Comparison of ENCODE assay signal across 29 mouse cellular contexts in genomic region chr14:20262346-20262745, GRCm38 (mm10). TPM values are rescaled to one million over a fixed set of nuclear protein-coding genes. Genes with fewer than 3 reads are reported as not detected.
"Had no signal": no experiment of that assay in that cellular context is flagged by ENCODE, and none has a peak within 500 bp of the region (broad histone marks: within the 10 kb centered on the region; RNA-seq: fewer than 3 reads in every experiment).

No protein-coding gene starts in this region.

- H3K27ac ChIP-seq: gastrocnemius, adult 2 months; heart, embryonic 10.5 days; hindbrain, embryonic 10.5 days; hindbrain, embryonic 12.5 days; hindbrain, embryonic 14.5 days; intestine, embryonic 15.5 days; kidney, postnatal 0 days; layer of hippocampus, adult 2 months; left cerebral cortex, adult 2 months; limb, embryonic 10.5 days; limb, embryonic 12.5 days; liver, embryonic 13.5 days; liver, embryonic 15.5 days had no signal

- H3K27me3 ChIP-seq: hindbrain, embryonic 12.5 days; intestine, embryonic 15.5 days; liver, embryonic 13.5 days; liver, embryonic 15.5 days had no signal

- H3K4me3 ChIP-seq: gastrocnemius, adult 2 months; heart, embryonic 10.5 days; heart, embryonic 12.5 days; hindbrain, embryonic 10.5 days; hindbrain, embryonic 12.5 days; intestine, embryonic 15.5 days; layer of hippocampus, adult 2 months; left cerebral cortex, adult 2 months; limb, embryonic 10.5 days; limb, embryonic 12.5 days; liver, embryonic 13.5 days; liver, embryonic 15.5 days had no signal

- H3K36me3 ChIP-seq: heart, embryonic 10.5 days; heart, embryonic 12.5 days; hindbrain, embryonic 10.5 days; hindbrain, embryonic 12.5 days; intestine, embryonic 15.5 days; limb, embryonic 10.5 days; limb, embryonic 12.5 days; liver, embryonic 13.5 days; liver, embryonic 15.5 days had no signal

- H3K4me2 ChIP-seq: heart, embryonic 12.5 days; hindbrain, embryonic 12.5 days; hindbrain, embryonic 14.5 days; intestine, embryonic 15.5 days; limb, embryonic 12.5 days; liver, embryonic 13.5 days; liver, embryonic 15.5 days had no signal

- ATAC-seq: forebrain, embryonic 16.5 days; hindbrain, embryonic 16.5 days; inflammation-experienced regulatory T-cells, adult 6 months; intestine, embryonic 15.5 days; intestine, postnatal 0 days; liver, postnatal 0 days had no signal

- H3K9me3 ChIP-seq: heart, embryonic 10.5 days; heart, embryonic 12.5 days; hindbrain, embryonic 10.5 days; hindbrain, embryonic 12.5 days; intestine, embryonic 15.5 days; limb, embryonic 10.5 days; limb, embryonic 12.5 days; liver, embryonic 13.5 days; liver, embryonic 15.5 days had no signal

- H3K4me1 ChIP-seq: heart, embryonic 10.5 days; heart, embryonic 12.5 days; hindbrain, embryonic 12.5 days; intestine, embryonic 15.5 days; limb, embryonic 10.5 days; limb, embryonic 12.5 days; liver, embryonic 13.5 days; liver, embryonic 15.5 days had no signal

- H3K9ac ChIP-seq: heart, embryonic 12.5 days; hindbrain, embryonic 12.5 days; hindbrain, embryonic 14.5 days; intestine, embryonic 15.5 days; limb, embryonic 12.5 days; liver, embryonic 13.5 days; liver, embryonic 15.5 days; liver, postnatal 0 days had no signal

- DNase-seq: gastrocnemius, adult 2 months; gastrocnemius, postnatal 10 days; gastrocnemius, postnatal 25 days; heart, adult 18-20 months; heart, postnatal 10 days; heart, postnatal 4 days; liver; liver, embryonic 13.5 days; liver, postnatal 0 days had no signal

RNA-seq across cellular contexts. Expression of gene Kcnk16, which starts 6.7 kb away (rescaled TPM):
- polyA plus RNA-seq: forebrain, embryonic 16.5 days; frontal cortex, adult 2 months; heart, embryonic 12.5 days; heart, embryonic 14.5 days; heart, embryonic 16.5 days; hindbrain, embryonic 12.5 days; hindbrain, embryonic 14.5 days; inflammation-experienced regulatory T-cells, adult 6 months; kidney, postnatal 0 days; limb, embryonic 10.5 days; limb, embryonic 12.5 days; limb, embryonic 14.5 days had no signal
